Mouse (Mus musculus) thymus, adult 18-20 months (tissue): ENCODE measurements around the gene Hbb-bh1.
"Not testable (repeated sequence)": the region's sequence is repeated elsewhere in the genome, so short reads cannot be mapped to it uniquely, and the experiment has no call there.

Experiments used
- DNase-seq, 2 experiments: peaks; one replicate each; pipeline ENCODE4 v3.0.0; 2022; ENCODE audit warnings: mixed read lengths in 2 of 2

Gene Hbb-bh1

GRCm38 (mm10) chr7:103843034-103843433 is at the start of gene Hbb-bh1:
TSS of gene Hbb-bh1 (minus strand) at chr7:103843164.
- DNase-seq = no peak

- DNase-seq = no peak
These were observed 43.2 kb upstream of the Hbb-bh1 start, which contains the start of gene Olfr66 for GRCm38 (mm10) chr7:103886152-103886551. TSS of gene Olfr66 (minus strand) at chr7:103886252.

DNA sequence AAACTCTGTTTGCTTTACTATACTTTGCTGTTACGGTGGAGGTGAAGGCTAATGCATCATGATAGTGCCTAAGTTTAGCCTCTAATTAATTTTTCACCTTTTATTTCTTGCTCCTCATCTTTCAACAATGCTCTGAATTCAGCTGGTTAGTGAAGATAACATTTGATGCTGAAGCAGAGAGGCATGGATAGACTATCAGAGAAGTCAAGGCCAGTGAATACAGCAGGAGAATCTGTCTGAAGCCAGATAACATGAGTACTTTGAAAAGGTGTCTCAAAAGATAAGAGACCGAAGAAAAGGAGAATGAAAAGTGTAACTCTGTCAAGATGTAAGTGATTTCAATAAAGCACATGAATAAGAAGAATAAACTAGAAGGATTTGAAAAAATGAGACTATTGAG is 34.1 kb upstream of the Hbb-bh1 start:
- DNase-seq = no peak

- DNase-seq = no peak
These were observed 31.5 kb upstream of the Hbb-bh1 start for GRCm38 (mm10) chr7:103874451-103874850.

DNA sequence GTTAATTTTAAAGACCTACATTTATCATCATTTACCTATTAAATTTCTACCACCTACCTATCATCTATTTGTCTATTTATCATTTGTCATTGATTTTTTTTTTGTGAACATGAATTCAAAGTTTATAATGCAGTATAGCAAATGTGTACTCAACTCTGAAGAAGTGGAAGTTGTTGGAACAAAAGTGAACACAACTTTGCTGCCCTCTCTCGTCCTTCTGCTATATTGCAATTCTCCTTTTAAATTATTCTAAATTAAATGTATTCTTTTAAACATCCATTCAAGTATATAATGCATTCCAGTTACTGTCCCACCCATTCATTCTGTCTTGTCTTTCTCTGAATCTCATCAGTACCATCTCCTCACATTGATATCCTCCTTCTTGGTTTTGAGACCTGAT is 30.1 kb upstream of the Hbb-bh1 start:
- DNase-seq = no peak

DNA sequence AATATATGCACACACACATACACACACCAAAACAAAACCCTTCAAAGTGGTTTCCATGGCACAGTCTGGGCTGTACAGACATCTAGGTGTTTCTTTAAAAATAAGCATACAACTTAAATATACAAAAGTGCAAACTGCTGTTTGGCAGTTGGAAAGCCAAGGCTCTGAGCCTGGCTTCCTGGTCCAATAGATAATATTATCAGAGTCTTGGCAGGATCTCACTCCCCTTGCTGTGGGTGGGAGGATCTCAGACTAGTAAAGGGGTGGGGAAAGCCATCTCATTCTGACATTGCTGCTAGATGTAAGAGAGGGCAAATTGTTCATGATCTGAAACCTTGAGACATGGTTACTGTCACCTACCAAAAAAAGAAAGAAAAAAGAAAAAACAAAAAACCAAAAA is 27.7 kb upstream of the Hbb-bh1 start:
- DNase-seq = no peak

- DNase-seq = no peak
These were observed 22.8 kb upstream of the Hbb-bh1 start for GRCm38 (mm10) chr7:103865716-103866115.

DNA sequence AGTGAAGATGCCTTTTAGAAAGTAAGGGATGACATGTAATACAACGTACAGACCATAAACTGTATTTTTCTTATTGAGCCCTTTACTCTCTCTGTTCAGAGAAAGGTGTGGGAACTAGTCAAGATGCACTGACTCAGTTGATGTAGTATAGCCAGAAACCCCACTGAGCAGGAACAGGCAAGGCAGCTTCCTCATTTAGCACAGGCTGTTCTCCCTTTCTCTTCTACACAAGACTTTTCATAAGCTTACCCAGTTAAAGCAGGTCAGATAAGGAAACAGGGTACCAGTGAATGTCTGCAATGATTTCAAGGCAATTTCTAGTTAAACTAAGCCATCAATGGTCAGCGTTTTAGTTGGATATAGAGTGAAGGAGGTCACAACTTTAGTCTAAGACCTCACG is 18.6 kb upstream of the Hbb-bh1 start:
- no peak for DNase-seq

DNA sequence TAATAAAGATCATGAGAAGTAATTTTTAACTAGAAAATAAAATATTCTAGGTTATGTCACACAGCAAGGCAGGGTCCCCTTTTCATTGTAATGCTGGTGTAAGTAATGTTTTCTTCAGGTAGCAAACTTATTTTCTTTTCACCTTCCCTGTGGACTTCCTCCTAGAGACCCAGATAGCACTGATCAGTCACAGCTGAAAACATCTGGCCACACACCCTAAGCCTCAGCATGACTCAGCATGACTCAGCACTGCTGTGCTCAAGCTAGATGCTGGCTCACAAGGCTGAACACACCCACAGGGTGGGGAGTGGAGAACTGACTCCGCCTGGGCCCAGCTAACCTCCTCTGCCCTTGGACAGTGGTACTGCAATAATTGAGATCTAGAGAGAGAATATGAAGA is 17.9 kb upstream of the Hbb-bh1 start:
- DNase-seq = no peak

DNA sequence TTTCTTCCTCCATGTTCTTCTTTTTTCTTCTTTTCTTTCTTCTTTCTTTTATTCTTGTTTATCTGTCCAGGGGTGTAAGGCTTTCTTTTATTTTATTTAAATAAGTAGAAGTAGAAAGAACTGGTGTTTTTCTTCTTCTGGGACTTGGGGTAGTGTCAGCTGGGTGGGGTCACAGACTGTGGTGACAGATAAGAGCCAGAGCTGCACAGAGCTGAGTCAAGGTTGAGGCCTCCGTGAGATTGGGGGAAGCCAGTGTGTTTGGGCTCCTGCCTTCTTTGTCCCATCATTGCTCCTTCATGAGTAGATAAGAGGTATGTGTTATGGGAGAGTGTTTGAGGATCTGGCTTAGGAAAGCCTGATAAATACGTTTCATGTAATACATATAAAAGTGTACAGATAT is 16.1 kb upstream of the Hbb-bh1 start:
- no peak for DNase-seq

DNA sequence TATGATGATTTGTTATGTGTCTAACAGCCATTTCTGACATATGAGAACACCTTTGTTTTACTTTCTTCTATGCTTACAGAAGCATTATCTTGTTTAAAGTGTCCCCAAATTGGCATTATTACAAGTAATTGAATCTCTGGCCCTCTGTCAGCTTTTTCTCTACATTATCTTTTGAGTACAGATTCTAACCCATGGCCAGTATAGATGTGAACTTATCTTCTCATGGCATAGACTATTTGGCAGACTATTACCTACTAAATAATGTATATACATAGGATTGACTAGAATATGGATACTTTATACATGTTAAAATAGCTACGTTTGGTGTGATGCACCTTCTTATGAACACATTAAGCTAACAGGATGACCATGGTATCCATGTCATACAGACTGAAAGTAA is 11.7 kb upstream of the Hbb-bh1 start:
- no peak for DNase-seq

DNA sequence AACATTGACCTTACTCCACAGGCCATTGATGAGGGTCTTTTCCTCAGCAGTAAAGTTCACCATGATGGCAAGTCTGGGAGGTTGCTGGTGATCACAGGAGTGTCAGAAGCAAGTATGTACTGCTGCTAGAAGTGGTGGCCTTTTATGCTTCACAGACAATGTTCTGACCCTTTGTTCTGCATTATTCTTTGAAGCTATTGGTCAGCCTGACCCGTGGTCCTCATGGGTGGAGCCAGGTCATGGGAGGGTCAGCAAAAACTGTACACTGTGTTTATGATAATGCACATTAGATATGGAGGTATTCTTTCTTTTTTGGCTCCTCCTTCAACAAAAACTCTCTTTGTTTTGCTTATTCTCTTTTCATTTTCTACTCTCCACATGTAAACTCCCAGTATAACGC is 10.1 kb upstream of the Hbb-bh1 start, which contains the start of gene Hbb-y:
Hbb-y (minus strand) TSS at position 127 of the 400 bp plus-strand sequence.
- no peak for DNase-seq

- no peak for DNase-seq
These were observed 1.8 kb upstream of the Hbb-bh1 start for GRCm38 (mm10) chr7:103844525-103845325.

GRCm38 (mm10) chr7:103840268-103840667 is 2.7 kb downstream of the Hbb-bh1 start, which contains the start of gene Hbb-bh2:
TSS of gene Hbb-bh2 (minus strand) at chr7:103840520.
- DNase-seq = no peak

- DNase-seq = no peak
These were observed 15.2 kb downstream of the Hbb-bh1 start, which contains the start of gene Hbb-bs for GRCm38 (mm10) chr7:103827808-103828207. TSS of gene Hbb-bs (minus strand) at chr7:103828096.

DNA sequence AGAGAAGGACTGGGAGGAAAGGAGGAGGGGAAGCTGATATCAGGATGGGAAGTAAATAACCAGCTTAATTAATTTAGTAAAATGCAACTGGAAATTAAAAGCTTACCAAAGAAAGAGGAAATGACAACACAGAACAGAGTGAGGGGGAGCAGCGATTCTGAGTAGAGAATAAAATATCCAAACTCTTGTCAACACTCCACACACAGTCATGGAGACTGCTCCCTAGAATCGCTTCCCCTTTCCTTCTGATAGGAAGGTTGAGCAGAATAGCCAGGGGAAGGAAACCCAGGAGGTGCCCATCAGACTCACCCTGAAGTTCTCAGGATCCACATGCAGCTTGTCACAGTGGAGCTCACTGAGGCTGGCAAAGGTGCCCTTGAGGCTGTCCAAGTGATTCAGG is 15.8 kb downstream of the Hbb-bh1 start:
- DNase-seq = not testable (repeated sequence)

DNA sequence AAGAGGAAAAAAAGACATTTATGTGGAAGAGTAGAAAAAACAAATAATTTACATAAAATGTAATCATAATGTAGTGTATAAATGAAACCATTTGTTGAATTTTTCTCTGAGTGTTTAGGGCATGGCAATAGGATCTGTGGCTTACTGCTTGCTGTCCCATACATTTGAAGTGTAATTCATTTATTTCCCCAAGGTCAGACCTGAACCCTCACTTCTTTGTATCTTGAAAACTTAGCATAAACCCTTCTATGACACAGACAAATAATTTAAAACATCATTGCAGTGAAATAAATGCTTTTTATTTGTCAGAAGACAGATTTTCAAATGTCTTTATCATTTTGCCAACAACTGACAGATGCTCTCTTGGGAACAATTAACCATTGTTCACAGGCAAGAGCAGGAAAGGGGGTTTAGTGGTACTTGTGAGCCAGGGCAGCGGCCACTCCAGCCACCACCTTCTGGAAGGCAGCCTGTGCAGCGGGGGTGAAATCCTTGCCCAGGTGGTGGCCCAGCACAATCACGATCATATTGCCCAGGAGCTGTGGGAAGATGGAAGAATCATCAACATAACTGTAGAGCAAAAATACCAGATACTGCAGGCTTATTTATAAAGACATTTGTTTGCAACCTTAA is 16.6 kb downstream of the Hbb-bh1 start:
- no peak for DNase-seq

DNA sequence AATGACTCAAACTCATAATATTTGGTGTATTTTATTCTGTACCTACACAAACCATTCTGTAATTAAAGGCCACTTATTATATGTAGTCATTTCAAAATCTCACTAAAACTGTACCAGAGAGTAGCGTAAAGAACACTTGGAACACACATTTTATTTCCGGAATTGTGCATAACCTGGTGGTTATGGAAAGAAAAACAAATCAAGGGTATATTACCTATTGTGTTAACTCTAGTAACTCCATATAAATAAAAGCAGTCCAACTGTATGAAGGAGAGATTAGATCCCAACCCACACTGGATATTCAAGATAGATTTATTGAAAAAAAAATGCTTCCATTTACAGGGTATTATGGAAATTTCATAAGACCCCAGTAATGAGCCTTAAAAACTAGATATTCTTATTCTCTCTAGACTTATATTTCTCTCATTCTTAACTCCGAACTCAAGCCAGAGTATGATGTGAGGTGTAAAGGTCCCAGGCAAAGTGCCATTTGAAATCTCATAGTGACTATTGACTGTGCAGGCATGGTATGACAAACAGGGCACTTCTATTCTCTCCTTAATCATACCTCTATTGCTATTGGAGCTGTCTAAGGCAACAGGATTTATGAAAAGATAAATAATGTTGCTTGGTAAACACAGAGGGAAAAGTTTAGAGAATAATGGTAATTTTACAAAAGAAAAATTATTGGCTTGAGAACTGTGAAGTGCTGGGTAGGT is 17.3 kb downstream of the Hbb-bh1 start:
- no peak for DNase-seq

- DNase-seq = no peak
These were observed 18.4 kb downstream of the Hbb-bh1 start for GRCm38 (mm10) chr7:103824597-103824996.

GRCm38 (mm10) chr7:103815085-103815484 is 27.9 kb downstream of the Hbb-bh1 start:
- DNase-seq = not testable (repeated sequence)

- DNase-seq = no peak
These were observed 29.2 kb downstream of the Hbb-bh1 start, which contains the start of gene Hbb-bt for GRCm38 (mm10) chr7:103813766-103814165. TSS of gene Hbb-bt (minus strand) at chr7:103813996.

- DNase-seq = not testable (repeated sequence)
These were observed 29.8 kb downstream of the Hbb-bh1 start for GRCm38 (mm10) chr7:103813152-103813551.

DNA sequence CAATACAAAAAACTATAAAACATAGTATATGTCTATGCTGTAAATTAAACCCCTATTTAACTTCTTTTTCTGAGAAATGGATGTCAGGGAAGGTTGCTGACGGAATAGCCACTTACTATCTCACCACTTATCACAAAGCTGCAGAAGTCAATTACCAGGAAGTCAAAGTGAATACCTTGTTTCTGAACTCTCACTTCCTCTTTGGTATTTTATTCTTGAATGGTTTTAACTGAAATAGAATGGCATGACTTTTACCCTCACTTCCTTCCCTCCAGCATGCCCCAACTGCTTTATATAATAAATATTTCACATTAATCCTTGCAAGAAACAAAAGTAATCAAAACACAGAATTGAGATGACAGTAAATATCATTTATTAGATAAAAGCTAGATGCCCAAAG is 30.8 kb downstream of the Hbb-bh1 start:
- no peak for DNase-seq
